Mouse (Mus musculus) forebrain, embryonic 14.5 days (tissue): Measurements from ENCODE around the gene Gosr2. TPM values are rescaled to one million over a fixed set of nuclear protein-coding genes. Genes with fewer than 3 reads are reported as not detected.

Experiments
- ATAC-seq: fragments of 200-750 bp; cut with Nextera tagmentation; 2 replicates; pipeline ENCODE4 v1.8.0; 2017; ENCODE audit warnings: mild to moderate bottlenecking, moderate library complexity
- DNase-seq: peaks from one replicate; pipeline ENCODE4 v3.0.0-alpha.2; 2015; ENCODE audit warnings: low spot score
- H3K27ac ChIP-seq: fragments of 300-500 bp; sonication (generic); 2 replicates; pipeline ENCODE4 v1.5.1; 2014; ENCODE audit warnings: low read depth, mild to moderate bottlenecking, control low read depth, low read length, moderate library complexity
- H3K27me3 ChIP-seq: fragments of 300-500 bp; sonication (generic); replicated peaks from 2 replicates; pipeline ENCODE4 v1.6.1; 2014; ENCODE audit warnings: low read length, control low read depth, mixed read lengths; ENCODE audit not compliant: control insufficient read depth, insufficient read depth
- H3K36me3 ChIP-seq: fragments of 300-500 bp; sonication (generic); 2 replicates; pipeline ENCODE4 v1.6.1; 2014; ENCODE audit warnings: low read length, control low read depth; ENCODE audit not compliant: control insufficient read depth, insufficient read depth
- H3K4me1 ChIP-seq: fragments of 300-500 bp; sonication (generic); 2 replicates; pipeline ENCODE4 v1.6.1; 2014; ENCODE audit warnings: antibody characterized with exemption, low read length, control low read depth; ENCODE audit not compliant: control insufficient read depth, insufficient read depth
- H3K4me2 ChIP-seq: fragments of 300-500 bp; sonication (generic); 2 replicates; pipeline ENCODE4 v1.6.1; 2014; ENCODE audit warnings: mild to moderate bottlenecking, control low read depth, low read length
- H3K4me3 ChIP-seq: fragments of 300-500 bp; sonication (generic); 2 replicates; pipeline ENCODE4 v1.5.1; 2014; ENCODE audit warnings: low read depth, low read length, control low read depth
- H3K9ac ChIP-seq: fragments of 300-500 bp; sonication (generic); 2 replicates; pipeline ENCODE4 v1.6.1; 2014; ENCODE audit warnings: mild to moderate bottlenecking, low read length, control low read depth, moderate library complexity
- H3K9me3 ChIP-seq: fragments of 300-500 bp; sonication (generic); replicated peaks from 2 replicates; pipeline ENCODE4 v1.6.1; 2016; ENCODE audit warnings: low read length, control low read depth, mixed read lengths; ENCODE audit not compliant: control insufficient read depth
- WGBS: fragments of 180-500 bp; shearing (Covaris S2); extraction: QIAGEN DNeasy Blood & Tissue Kit; methylation state at CpG from one replicate; pipeline ENCODE4 v1.1.7; 2014; 5-methylcytosine and 5-hydroxymethylcytosine counted together
- polyA plus RNA-seq: library from polyadenylated mRNA; unstranded; fragments of >200 nt; fragmentation: Nextera tagmentation; extraction: Ambion mirVana; gene quantifications from 2 replicates; pipeline ENCODE4 v1.2.1, GENCODE M21; 2014

Gene Gosr2
- polyA plus RNA-seq, 1 experiment from 2014 or later = 106 TPM

- Histone ChIP-seq H3K9me3 (no peaks in the 10 kb centered on the region), H3K27me3 (peaks cover 21% of the 10 kb centered on the region), H3K4me2 (no peak overlapping the region), H3K27ac (no peak overlapping the region), H3K9ac (no peak overlapping the region), H3K36me3 (no peaks in the 10 kb centered on the region), H3K4me3 (no peak overlapping the region), H3K4me1 (no peaks in the 10 kb centered on the region)
- DNase-seq = peak; percentile 46
- 73% methylated on average over 7 of the region's 7 CpGs for WGBS
- no peak for ATAC-seq
Measured at GRCm38 (mm10) chr11:103658189-103658588, 39.5 kb downstream of the Gosr2 start.

- Histone ChIP-seq H3K36me3 (no peaks in the 10 kb centered on the region), H3K9ac (no peak overlapping the region), H3K27me3 (peaks cover 37% of the 10 kb centered on the region), H3K4me3 (no peak overlapping the region), H3K27ac (no peak overlapping the region), H3K4me1 (no peaks in the 10 kb centered on the region), H3K4me2 (no peak overlapping the region), H3K9me3 (no peaks in the 10 kb centered on the region)
- no peak for DNase-seq
- WGBS = 8% methylated on average over 3 of the region's 3 CpGs
- ATAC-seq = no peak
Measured at GRCm38 (mm10) chr11:103656520-103656919, 41.2 kb downstream of the Gosr2 start.

- peaks cover 66% of the 10 kb centered on the region for H3K27me3 ChIP-seq
- no peak overlapping the region for H3K27ac ChIP-seq
- peaks cover 3% of the 10 kb centered on the region; the same call in 1 of the 2 replicates for H3K4me1 ChIP-seq
- 70% methylated on average over 10 of the region's 10 CpGs for WGBS
- no peak overlapping the region for H3K4me3 ChIP-seq
- no peak overlapping the region for H3K9ac ChIP-seq
- ATAC-seq (no peak), DNase-seq (no peak)
- no peaks in the 10 kb centered on the region for H3K36me3 ChIP-seq
- H3K9me3 ChIP-seq = no peaks in the 10 kb centered on the region
- no peak overlapping the region for H3K4me2 ChIP-seq
Measured at GRCm38 (mm10) chr11:103653359-103653965, 44.2 kb downstream of the Gosr2 start.

- H3K4me2 ChIP-seq = no peak overlapping the region
- H3K9ac ChIP-seq = no peak overlapping the region
- 80% methylated on average over 6 of the region's 6 CpGs for WGBS
- no peaks in the 10 kb centered on the region for H3K9me3 ChIP-seq
- no peak overlapping the region for H3K4me3 ChIP-seq
- peaks cover 86% of the 10 kb centered on the region for H3K27me3 ChIP-seq
- DNase-seq (no peak), ATAC-seq (no peak)
- H3K4me1 ChIP-seq = peaks cover 3% of the 10 kb centered on the region; the same call in 1 of the 2 replicates
- H3K27ac ChIP-seq = no peak overlapping the region
- H3K36me3 ChIP-seq = no peaks in the 10 kb centered on the region
Measured at GRCm38 (mm10) chr11:103651426-103651825, 46.3 kb downstream of the Gosr2 start.

- Histone ChIP-seq H3K36me3 (no peaks in the 10 kb centered on the region), H3K9ac (no peak overlapping the region), H3K27me3 (peaks cover 78% of the 10 kb centered on the region), H3K4me1 (peaks cover 3% of the 10 kb centered on the region; the same call in 1 of the 2 replicates), H3K27ac (no peak overlapping the region), H3K9me3 (no peaks in the 10 kb centered on the region), H3K4me3 (peak overlapping the region; percentile 28), H3K4me2 (peak overlapping the region; percentile 53)
- ATAC-seq = no peak
- WGBS = 2% methylated on average over 37 of the region's 37 CpGs
- DNase-seq = no peak
Measured at GRCm38 (mm10) chr11:103649983-103650493, 47.7 kb downstream of the Gosr2 start.

GRCm38 (mm10) chr11:103649301-103649982, 48.3 kb downstream of the Gosr2 start, which contains the start of gene Rprml:
Rprml (plus strand) TSS chr11:103649570.
- Histone ChIP-seq H3K27me3 (peaks cover 73% of the 10 kb centered on the region), H3K4me1 (peaks cover 3% of the 10 kb centered on the region; the same call in 1 of the 2 replicates), H3K36me3 (no peaks in the 10 kb centered on the region), H3K9ac (no peak within 1 kb of the TSS), H3K4me3 (peak within 1 kb of the TSS; percentile 28), H3K27ac (no peak within 1 kb of the TSS), H3K9me3 (no peaks in the 10 kb centered on the region), H3K4me2 (peak within 1 kb of the TSS; percentile 53)
- 1% methylated on average over 65 of the region's 71 CpGs for WGBS
- ATAC-seq = no peak
- no peak for DNase-seq

- no peak overlapping the region for H3K4me2 ChIP-seq
- H3K9me3 ChIP-seq = no peaks in the 10 kb centered on the region
- peaks cover 3% of the 10 kb centered on the region; the same call in 1 of the 2 replicates for H3K4me1 ChIP-seq
- ATAC-seq (no peak), DNase-seq (peak; percentile 22)
- no peak overlapping the region for H3K27ac ChIP-seq
- H3K36me3 ChIP-seq = no peaks in the 10 kb centered on the region
- no peak overlapping the region for H3K9ac ChIP-seq
- peaks cover 69% of the 10 kb centered on the region for H3K27me3 ChIP-seq
- H3K4me3 ChIP-seq = no peak overlapping the region
- WGBS = 12% methylated on average over 7 of the region's 7 CpGs
Measured at GRCm38 (mm10) chr11:103648656-103649055, 49.0 kb downstream of the Gosr2 start.

GRCm38 (mm10) chr11:103647921-103648620, 49.6 kb downstream of the Gosr2 start:
- no peaks in the 10 kb centered on the region for H3K36me3 ChIP-seq
- H3K4me2 ChIP-seq = no peak overlapping the region
- peaks cover 67% of the 10 kb centered on the region for H3K27me3 ChIP-seq
- no peak overlapping the region for H3K9ac ChIP-seq
- no peak overlapping the region for H3K4me3 ChIP-seq
- DNase-seq = no peak
- no peak overlapping the region for H3K27ac ChIP-seq
- H3K9me3 ChIP-seq = no peaks in the 10 kb centered on the region
- 9% methylated on average over 11 of the region's 11 CpGs for WGBS
- H3K4me1 ChIP-seq = peaks cover 3% of the 10 kb centered on the region; the same call in 1 of the 2 replicates
- ATAC-seq = no peak
